Mouse (Mus musculus) urinary bladder, postnatal 14 days (tissue): ENCODE results near the gene Napsa.

Experiments used
- DNase-seq: peaks from one replicate; pipeline ENCODE4 v3.0.0; 2021; ENCODE audit warnings: low spot score

Napsa gene

GRCm38 (mm10) chr7:44538756-44539624, 33.2 kb upstream of the Napsa start:
- no peak for DNase-seq

- DNase-seq, result no peak
Observed at GRCm38 (mm10) chr7:44542555-44542954, 29.6 kb upstream of the Napsa start.

- no peak for DNase-seq
Observed at GRCm38 (mm10) chr7:44543071-44543470, 29.1 kb upstream of the Napsa start.

GRCm38 (mm10) chr7:44546274-44546673, 25.9 kb upstream of the Napsa start:
- no peak for DNase-seq

- DNase-seq, result no peak
Observed at GRCm38 (mm10) chr7:44547041-44547440, 25.1 kb upstream of the Napsa start.

GRCm38 (mm10) chr7:44547725-44548124, 24.5 kb upstream of the Napsa start:
- no peak for DNase-seq

- peak; percentile 100 for DNase-seq
Observed at GRCm38 (mm10) chr7:44548497-44549087, 23.6 kb upstream of the Napsa start, which contains the start of gene Pold1. Gene Pold1 (minus strand): TSS chr7:44548849.

GRCm38 (mm10) chr7:44549621-44550408, 22.4 kb upstream of the Napsa start:
- no peak for DNase-seq

GRCm38 (mm10) chr7:44550409-44550678, 21.8 kb upstream of the Napsa start:
- no peak for DNase-seq

- no peak for DNase-seq
Observed at GRCm38 (mm10) chr7:44551301-44551700, 20.9 kb upstream of the Napsa start.

- DNase-seq, result no peak
Observed at GRCm38 (mm10) chr7:44551731-44552130, 20.4 kb upstream of the Napsa start.

- no peak for DNase-seq
Observed at GRCm38 (mm10) chr7:44552141-44552908, 19.9 kb upstream of the Napsa start.

GRCm38 (mm10) chr7:44553196-44553764, 18.9 kb upstream of the Napsa start:
- DNase-seq, result peak; percentile 83

- peak; percentile 98 for DNase-seq
Observed at GRCm38 (mm10) chr7:44553826-44554225, 18.4 kb upstream of the Napsa start, which contains the start of gene Nr1h2. Gene Nr1h2 (minus strand): TSS chr7:44553951.

GRCm38 (mm10) chr7:44557629-44558028, 14.6 kb upstream of the Napsa start:
- DNase-seq, result no peak

- DNase-seq, result peak; percentile 79
Observed at GRCm38 (mm10) chr7:44560435-44561400, 11.5 kb upstream of the Napsa start.

GRCm38 (mm10) chr7:44563284-44563683, 8.9 kb upstream of the Napsa start:
- no peak for DNase-seq

- no peak for DNase-seq
Observed at GRCm38 (mm10) chr7:44564486-44564885, 7.7 kb upstream of the Napsa start.

- DNase-seq, result no peak
Observed at GRCm38 (mm10) chr7:44565414-44565813, 6.8 kb upstream of the Napsa start.

GRCm38 (mm10) chr7:44568803-44569202, 3.4 kb upstream of the Napsa start:
- DNase-seq, result no peak
